Mouse (Mus musculus) lung, adult 2 months (tissue): ENCODE results near the gene March2.

Source experiments
- CTCF ChIP-seq: fragments of 200-500 bp; IDR thresholded peaks from 2 replicates; pipeline ENCODE4 v1.5.1; 2011; ENCODE audit warnings: mild to moderate bottlenecking, low read length, control low read depth; ENCODE audit not compliant: insufficient read depth
- POLR2A ChIP-seq: fragments of 200-500 bp; IDR thresholded peaks from 2 replicates; pipeline ENCODE4 v1.6.1; 2011; ENCODE audit warnings: low read depth, mild to moderate bottlenecking, control low read depth, low read length, borderline replicate concordance; ENCODE audit errors: extremely low read depth

DNA sequence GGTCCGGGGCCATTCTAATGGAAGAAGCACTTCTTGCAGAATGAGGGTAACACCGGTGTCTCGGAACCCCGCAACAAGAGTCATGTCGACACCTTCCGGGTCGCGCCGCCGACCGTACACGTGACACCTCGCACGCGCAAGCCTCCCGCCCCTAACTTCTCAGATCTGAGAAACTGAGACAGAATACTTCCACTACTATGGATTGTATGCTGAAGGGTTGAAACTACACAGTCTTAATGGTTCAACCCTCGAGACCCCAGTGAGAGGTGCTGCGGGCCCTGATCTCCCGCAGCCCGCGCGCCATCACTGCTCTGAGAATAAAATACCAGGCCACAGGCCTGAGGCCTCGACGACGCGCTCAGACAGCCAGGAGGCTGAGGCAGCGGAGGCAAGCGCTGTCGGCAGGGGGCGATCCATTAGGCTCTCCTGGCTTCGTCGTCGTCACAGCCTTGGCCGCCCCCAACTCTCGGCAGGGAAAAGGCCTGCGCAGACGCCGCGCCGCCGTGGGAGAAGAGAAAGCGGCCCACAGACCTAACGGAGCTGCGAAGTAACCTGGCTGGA is 33.7 kb downstream of the March2 start:
- TF ChIP-seq CTCF (no peak), POLR2A (no peak)
